Mouse (Mus musculus) layer of hippocampus, adult 2 months (tissue): ENCODE data around the gene Npff. TPM values are rescaled to one million over a fixed set of nuclear protein-coding genes. Genes with fewer than 3 reads are reported as not detected.

Source experiments
- DNase-seq, 2 experiments: peaks; one replicate each; pipeline ENCODE4 v3.0.0; 2022; ENCODE audit warnings: low spot score in 2 of 2
- H3K27ac ChIP-seq: fragments of 200-600 bp; 2 replicates; pipeline ENCODE4 v1.8.1; 2022
- H3K4me3 ChIP-seq: fragments of 200-600 bp; 2 replicates; pipeline ENCODE4 v1.8.1; 2022; ENCODE audit warnings: mild to moderate bottlenecking
- CTCF ChIP-seq: fragments of 200-600 bp; conservative IDR thresholded peaks from 2 replicates; pipeline ENCODE4 v1.8.1; 2022; ENCODE audit warnings: antibody characterized with exemption, mild to moderate bottlenecking, moderate library complexity
- long read RNA-seq, 2 experiments: library from polyadenylated mRNA; stranded (forward); transcript quantifications; one replicate each; pipeline ENCODE4 v2.0.0; 2021; ENCODE audit warnings: borderline mapping rate in 2 of 2
- total RNA-seq, 2 experiments: library from RNA; stranded (reverse); gene quantifications; 2 replicates each; pipeline ENCODE4 v1.2.3; 2021

Npff gene
- 1 to 10 TPM; 5.5 TPM for total RNA-seq
- long read RNA-seq, experiment 1, partial matches to known transcripts = 8 of 9 reads
- long read RNA-seq, experiment 1, other reads (novel, unspliced or antisense) = 0 of 9 reads
- long read RNA-seq, experiment 2, partial matches to known transcripts = 2 of 4 reads
- long read RNA-seq, experiment 2, other reads (novel, unspliced or antisense) = 1 of 4 reads

DNA sequence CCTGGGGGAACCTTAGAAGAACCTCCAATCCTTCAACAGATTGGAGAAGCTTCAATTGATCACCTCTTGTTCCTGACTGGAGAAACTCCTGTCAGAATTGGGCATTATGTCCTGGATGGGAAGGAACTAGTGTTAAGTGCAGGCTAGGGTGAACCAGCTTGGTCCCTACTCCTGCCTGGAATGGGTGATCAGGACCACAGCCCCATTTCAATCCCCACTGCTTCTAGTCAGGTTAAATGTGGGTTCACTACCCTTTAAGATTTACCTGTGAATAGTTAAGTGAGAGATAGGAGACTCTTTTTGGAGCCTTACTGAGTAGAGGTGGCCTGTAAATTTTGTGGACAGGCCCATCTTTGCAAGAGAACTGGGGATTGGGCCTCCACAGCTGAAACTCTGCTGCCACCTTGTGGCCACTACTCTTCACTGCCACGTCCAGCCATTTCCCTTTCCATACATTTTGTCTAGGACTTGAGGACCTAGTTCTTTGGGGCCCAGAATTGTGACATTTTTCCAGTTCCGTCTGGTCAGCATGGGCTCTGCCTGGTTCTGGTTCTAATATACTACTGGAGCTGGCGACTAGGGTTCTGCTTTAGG, at the start of gene Npff:
TSS of gene Npff (minus strand) at position 51 of the 594 bp plus-strand sequence.
- DNase-seq = peak; percentile 77 to 83
- Histone ChIP-seq H3K27ac (peak within 1 kb of the TSS; percentile 67), H3K4me3 (no peak within 1 kb of the TSS)
- peak; percentile 97 for TF ChIP-seq CTCF

DNA sequence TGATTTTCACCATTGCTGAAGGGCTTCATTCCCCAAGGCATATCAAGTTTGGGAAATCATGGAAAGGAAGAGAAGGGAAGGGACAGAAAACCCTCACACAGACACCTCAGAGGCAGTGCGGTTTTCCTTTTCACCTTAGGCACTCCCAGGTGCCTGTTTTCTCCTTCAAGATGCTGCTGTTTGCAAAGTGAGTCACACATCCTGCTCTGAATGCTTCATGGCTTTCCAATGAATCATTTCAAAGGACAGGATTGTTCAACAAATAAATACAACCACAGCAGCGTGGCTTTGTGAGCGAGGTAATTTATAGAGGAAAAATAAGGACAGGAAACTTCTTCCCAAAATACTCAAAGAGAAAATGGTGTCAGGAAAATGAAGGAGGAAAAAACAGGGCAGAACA, 47.3 kb upstream of the Npff start:
- TF ChIP-seq CTCF = no peak
- Histone ChIP-seq H3K27ac (peak overlapping the region; percentile 29; the same call in 1 of the 2 replicates), H3K4me3 (no peak overlapping the region)
- DNase-seq = no peak

DNA sequence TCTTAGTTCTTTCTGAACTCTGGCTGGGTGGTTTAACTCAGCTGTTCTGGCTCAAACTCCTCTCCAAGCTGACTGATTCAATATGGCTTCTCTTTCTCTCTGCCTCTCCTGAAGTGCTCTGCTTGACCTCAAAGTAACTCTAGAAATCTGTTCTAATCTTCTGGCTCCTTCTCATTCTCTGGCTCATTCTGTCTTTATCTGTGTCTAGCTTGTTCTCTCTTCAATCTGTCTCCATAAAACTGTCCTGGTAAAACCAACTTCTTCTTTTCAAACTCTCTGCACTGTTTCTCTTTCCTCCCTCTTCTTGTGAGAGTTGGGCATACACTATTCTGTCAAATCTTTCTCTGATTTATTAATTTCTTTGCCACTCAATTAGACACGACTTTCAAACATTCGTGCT, 43.1 kb upstream of the Npff start:
- no peak for DNase-seq
- TF ChIP-seq CTCF = no peak
- H3K4me3 ChIP-seq = no peak overlapping the region

DNA sequence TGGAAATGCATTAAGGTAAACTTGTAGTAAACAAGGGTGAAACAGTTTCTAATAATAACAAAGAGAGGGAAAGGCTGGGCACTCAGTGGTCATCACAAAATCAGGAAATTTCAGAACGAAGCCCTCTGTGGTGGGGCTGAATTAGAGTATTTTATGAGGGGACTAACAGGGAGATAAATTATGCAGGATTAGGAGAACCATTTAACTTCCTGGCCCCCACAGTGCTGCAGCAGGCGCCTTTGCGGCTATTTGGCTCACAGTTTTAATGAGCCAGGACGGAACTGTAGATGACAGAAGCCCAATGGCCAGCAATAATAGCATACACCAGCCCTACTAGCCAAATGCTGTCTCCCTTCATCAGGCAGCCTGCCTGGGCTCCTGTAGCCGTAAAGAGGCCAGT, 38.9 kb upstream of the Npff start:
- H3K27ac ChIP-seq = peak overlapping the region; percentile 61
- TF ChIP-seq CTCF = no peak
- no peak overlapping the region for H3K4me3 ChIP-seq
- no peak for DNase-seq

More for the DNA sequence above, 43.1 kb upstream of the Npff start:
- H3K27ac ChIP-seq = no peak overlapping the region

DNA sequence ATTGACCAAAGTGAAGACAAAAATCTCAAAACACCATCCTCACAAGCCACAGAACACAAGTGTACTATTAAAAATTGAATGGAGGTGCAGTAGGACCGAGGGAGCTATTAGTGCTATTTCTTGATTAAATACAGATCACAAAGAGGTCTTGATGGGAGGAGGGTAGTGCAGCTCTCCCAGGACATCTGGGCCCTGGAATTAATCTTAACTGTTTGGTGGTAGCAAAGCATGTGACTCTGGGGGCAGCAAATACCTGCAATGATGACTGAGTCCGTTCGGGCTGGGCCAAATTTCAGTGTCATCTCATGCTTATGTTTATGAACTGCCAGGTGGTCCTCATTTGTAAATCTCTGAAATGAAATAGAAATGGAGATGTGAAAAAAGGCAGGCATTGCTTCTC, 38.3 kb upstream of the Npff start:
- H3K27ac ChIP-seq = peak overlapping the region; percentile 61
- no peak for TF ChIP-seq CTCF
- no peak overlapping the region for H3K4me3 ChIP-seq
- DNase-seq = no peak

DNA sequence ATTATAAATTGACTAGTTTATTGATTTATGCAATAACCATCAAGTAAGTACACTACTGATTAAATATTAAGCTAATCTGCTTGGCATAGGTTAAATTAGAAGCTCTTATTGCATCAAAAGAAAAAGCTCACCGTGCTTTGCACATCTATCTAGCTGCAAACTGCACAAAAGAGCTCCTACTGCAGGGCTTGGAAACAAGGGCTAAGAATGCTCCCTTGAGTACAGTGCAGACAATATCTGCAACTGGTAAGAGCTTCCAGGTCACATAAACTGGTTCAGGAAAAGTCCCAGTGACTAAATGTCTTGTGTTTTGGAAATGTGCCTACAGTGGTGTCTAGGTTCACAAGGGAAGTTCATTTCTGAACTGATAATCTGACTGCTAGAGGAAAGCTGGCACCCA, 37.7 kb upstream of the Npff start:
- DNase-seq = no peak
- no peak overlapping the region for H3K4me3 ChIP-seq
- TF ChIP-seq CTCF = no peak
- peak overlapping the region; percentile 61; the same call in 1 of the 2 replicates for H3K27ac ChIP-seq

DNA sequence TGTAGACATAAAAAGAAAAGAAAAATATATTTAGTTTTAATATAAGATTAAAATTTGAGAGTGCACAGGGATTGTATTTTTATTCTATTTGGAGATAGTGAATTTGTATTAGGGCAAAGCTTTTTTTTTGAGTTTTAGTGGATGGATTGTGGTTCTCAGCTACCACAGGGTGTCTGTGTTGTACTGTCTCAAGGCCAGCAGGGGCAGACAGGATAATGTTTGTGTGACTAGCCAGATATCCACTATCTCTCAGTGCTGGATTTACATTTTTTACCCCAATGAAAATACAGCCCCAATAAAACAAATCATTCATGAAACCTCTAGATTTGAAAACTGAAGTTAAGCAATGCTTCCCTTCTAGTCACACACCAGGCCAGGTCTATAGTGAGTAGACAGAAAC, 32.8 kb upstream of the Npff start:
- TF ChIP-seq CTCF = peak; percentile 74
- peak overlapping the region; percentile 50; the same call in 1 of the 2 replicates for H3K27ac ChIP-seq
- DNase-seq = no peak
- no peak overlapping the region for H3K4me3 ChIP-seq

DNA sequence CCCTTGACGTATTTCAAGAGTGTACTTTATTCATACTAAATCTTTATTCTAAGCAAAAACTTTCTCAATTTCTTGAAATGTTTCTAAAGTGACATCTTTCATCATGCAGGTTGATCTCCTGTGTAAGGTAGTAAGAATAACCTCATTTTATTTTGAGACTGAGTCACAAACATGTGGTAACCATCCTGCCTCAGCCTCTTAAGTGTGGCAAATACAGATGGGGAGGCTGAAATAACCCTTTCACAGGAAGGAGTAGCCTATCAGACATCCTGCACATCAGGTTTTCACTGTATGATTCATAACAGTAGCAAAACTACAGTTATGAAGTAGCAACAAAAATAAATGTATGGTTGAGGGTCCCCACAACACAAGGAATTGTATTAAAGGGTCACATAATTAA, 30.8 kb upstream of the Npff start:
- DNase-seq = no peak
- no peak for TF ChIP-seq CTCF
- H3K4me3 ChIP-seq = no peak overlapping the region

DNA sequence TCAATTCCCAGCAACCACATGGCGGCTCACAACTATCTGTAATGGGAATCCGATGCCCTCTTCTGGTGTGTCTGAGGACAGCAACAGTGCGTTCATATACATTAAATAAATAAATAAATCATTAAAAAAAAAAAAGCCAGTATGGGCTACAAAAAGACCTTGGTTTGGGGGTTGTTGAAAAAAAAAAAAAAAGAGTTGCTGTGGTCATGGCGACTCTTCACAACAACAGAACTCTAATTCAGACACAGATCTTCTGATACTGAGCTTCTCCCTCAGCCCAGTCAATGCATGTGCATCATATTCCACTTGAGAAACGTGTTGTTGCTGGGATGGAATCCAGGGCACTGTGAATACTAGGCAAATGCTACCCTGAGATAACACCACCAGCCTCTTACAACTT, 27.9 kb upstream of the Npff start:
- no peak for DNase-seq
- no peak overlapping the region for H3K27ac ChIP-seq
- H3K4me3 ChIP-seq = no peak overlapping the region
- peak; percentile 27; the same call in 1 of the 2 replicates for TF ChIP-seq CTCF

More for the DNA sequence above, 30.8 kb upstream of the Npff start:
- H3K27ac ChIP-seq = no peak overlapping the region

DNA sequence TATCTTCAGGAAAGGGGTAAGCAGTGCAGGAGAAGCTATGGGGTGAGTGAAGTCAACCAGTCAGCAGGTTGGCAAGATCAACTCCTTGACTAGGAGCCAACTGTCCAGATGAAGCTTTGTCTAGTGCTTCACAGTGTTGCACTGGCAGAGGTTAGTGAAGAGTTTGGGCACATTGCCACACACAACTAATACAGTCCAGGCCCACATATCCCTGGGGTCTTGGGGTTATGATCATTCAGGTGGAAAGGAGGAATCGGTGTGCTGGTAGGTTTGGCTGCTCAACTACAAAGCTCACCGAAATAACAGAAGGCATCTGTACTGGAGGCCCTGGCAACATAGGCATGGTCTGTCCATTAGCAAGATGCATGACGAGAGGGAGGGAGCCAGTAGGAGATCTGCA, 22.7 kb upstream of the Npff start:
- Histone ChIP-seq H3K4me3 (no peak overlapping the region), H3K27ac (peak overlapping the region; percentile 88)
- TF ChIP-seq CTCF = no peak
- DNase-seq = no peak

DNA sequence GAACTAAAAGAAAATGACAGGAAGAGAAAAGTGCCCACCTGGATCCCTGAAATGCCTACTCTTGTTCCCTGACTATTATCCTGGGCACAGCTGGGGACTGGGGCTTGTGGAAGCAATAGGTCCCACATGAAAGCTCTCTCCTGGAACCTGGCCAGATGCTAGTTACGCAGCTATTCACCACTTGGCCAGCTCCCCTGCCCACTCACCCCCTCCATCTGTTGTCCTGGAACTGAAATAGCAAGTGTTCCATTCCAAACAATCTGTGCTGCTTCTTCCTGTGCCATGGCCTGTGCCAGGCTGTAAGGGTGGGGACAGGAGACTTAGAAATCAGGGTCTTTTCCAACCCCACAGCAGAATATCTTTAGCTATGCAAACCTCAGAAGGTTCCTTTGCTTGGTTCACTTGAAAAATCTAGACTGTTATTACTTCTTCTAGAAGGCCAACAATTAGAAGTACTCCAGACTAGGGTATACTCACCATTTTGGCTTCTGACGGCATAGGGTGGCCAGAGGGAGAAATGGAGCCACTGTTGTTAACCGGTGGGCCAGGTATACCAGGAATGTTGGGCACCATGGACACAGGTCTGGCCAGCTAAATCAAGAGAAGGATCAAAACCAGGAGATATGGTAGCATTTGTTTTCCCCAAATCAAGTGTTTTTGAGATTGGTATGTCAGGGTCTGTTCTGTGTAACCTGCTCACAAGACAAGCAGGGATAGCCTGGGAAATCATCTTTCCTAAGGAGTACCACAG, 22.1 kb upstream of the Npff start:
- no peak overlapping the region for H3K4me3 ChIP-seq
- peak; percentile 91 to 93 for DNase-seq
- peak overlapping the region; percentile 88 for H3K27ac ChIP-seq
- TF ChIP-seq CTCF = no peak

DNA sequence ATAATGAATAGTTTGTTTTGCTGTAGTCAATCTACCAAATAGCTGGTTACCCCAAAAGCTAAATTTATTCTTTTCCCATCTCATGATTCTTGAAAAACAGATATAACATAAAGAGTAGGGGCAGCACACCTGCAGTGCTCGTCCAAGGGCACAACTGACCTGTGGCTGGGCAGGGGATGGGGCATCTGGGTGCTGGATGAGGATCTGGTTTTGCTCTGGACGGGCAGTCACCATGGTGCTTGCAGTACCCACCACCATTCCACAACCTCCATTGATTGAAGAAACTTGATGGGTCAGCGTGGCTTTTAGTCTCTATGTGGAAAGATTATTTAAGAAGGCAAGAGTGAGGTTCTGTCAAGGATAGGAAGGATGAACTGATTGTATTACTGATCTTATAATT, 21.5 kb upstream of the Npff start:
- TF ChIP-seq CTCF = no peak
- Histone ChIP-seq H3K4me3 (no peak overlapping the region), H3K27ac (peak overlapping the region; percentile 88)
- no peak for DNase-seq

DNA sequence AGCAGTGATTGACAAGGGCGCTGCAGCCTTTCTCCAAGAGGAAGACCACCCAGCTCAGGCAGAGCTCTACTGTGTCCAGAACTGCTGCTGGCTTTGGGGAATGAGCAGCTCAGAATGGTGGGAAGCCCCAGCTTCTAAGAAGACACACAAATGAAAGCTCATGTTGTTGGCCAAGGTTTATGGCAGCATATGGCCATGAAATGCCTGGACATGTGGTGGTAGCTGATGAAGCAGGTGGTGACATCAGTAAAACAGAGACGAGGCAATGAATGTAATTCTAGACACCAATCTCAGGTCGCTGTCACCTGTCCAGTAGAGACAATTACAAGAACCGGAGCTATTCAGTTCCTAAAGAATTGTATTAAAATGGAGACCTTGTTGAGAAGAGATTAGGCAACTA, 20.1 kb upstream of the Npff start:
- Histone ChIP-seq H3K4me3 (no peak overlapping the region), H3K27ac (peak overlapping the region; percentile 56)
- no peak for TF ChIP-seq CTCF
- peak in 1 of 2 experiments; percentile 39 for DNase-seq
